Mouse (Mus musculus): Measurements from ENCODE around the gene 1700016D06Rik.

1700016D06Rik gene

GRCm38 (mm10) chr8:11635012-11635577 lies 65.8 kb downstream of the 1700016D06Rik start:
- DNase-seq (ENCODE audit: low spot score in 2 of 2), result peak; percentile 80 to 81

DNA sequence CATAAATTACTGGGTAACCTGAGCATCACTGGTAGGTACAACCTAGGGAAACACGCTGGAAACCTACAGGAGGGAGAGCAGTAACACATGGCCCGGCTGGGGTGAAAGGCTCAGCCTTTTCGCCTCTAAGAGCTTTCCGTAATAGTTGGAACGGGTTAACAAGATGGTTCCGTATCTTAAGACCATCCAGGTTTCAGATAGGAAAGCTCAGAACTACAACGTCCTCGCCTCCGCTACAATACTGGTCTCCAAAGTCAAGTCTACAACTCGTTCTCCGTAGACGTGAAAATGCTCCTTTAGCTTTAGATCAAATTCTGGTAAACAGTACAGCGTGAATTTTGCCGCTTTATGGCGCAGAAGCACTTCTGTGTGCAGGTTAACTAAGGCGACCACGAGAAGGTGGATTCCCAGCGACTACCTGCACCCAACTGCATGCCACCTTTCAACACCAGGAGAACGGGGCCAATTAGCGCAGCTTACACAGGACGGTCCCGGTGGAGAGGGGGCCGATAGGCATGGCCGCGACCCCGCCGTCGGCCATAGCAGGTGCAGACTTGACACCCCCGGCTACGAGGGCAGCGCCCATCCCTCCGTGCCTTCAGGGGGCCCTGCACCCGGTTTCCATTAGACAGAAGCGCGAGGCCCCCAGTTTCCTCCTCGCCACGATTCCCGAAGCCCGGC lies 66.4 kb downstream of the 1700016D06Rik start:
- DNase-seq (ENCODE audit: low spot score in 2 of 2), result peak in 1 of 2 experiments; percentile 14

DNA sequence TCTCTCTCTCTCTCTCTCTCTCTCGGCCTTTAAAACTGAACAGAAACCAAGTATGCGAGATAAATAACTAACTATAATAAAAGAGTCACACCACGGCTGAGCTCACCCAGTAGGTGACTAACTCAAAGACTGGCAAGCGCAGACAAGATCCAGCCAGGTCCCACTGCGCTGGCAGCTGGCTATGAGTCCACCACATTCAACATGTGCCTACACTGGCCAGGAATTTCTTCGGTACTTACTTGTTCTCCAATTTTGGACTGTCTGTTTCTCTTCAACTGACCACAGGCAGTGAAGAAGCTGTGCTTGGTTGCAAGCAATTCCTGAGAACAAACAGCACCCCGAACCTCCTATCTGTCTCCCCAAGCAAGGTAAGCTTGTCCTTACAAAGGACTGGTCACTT lies 67.4 kb downstream of the 1700016D06Rik start:
- DNase-seq (ENCODE audit: low spot score in 2 of 2), result no peak

DNA sequence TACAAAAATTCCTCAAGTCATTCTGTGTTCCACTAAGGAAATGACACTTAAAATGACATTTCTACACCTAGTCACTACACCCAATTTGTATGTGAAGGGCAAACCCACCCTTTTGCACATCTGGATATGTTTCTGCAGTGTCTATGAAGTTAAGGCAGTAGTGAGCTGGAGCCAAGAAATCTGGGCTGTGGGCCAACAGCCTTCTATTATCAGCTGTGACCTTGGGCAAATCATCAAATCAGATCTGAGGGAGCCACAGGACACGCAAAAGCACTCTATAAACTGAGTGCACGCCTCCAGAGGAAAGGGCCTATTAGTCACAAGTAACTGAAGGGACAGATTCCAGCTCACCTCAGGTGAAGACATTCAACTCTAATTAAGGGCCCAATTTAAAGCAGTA lies 68.5 kb downstream of the 1700016D06Rik start:
- no peak for DNase-seq (ENCODE audit: low spot score in 2 of 2)

GRCm38 (mm10) chr8:11629206-11629605 lies 71.7 kb downstream of the 1700016D06Rik start:
- no peak for DNase-seq (ENCODE audit: low spot score in 2 of 2)

DNA sequence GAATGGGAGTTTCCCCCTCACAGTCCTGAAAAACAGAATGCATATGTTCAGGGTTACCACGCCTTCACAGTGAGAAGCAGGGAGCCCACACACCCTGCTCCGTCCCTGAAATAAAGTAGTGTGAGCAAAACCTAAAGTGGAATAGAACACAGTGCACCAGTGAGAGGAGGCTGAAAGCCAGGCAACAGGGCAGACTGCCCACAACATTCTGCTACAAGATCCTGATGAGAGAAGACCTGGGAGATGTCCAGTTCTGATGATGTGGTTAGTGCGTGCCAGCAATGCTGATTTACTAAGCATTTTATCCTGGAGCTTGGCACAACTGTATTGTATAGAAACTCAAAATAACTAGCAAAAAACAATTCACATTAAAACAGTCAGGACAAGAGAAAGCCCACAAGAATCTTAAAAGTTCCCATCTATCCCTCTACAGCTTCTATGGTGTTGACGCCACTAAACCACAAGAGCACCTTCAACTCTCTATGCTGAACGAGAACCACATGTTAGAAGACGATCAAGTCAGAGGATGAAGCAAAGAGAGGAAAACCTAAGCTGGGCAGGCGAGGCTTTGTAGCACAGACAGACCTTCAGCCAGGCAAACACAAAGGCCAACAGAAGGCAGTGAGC lies 72.2 kb downstream of the 1700016D06Rik start:
- DNase-seq (ENCODE audit: low spot score in 2 of 2), result peak; percentile 55 to 59

DNA sequence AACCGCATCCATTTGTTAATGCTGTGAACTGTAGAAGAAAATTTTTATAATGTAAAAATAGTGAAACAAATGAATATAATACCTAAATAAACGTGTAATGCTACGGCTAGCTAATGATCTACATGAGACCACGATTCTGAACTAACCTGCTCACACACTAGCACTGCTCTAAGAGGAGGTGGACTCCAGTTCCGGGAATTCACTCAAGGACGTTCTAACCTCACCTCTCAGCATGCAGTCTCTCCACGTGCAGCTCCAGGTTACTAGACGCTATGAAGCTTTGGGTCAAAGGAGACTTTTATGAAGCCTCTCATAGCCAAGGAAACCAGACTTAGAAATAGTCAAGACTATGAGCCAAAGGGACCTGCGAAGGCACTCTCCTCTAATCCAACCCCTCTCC lies 73.1 kb downstream of the 1700016D06Rik start:
- no peak for DNase-seq (ENCODE audit: low spot score in 2 of 2)

DNA sequence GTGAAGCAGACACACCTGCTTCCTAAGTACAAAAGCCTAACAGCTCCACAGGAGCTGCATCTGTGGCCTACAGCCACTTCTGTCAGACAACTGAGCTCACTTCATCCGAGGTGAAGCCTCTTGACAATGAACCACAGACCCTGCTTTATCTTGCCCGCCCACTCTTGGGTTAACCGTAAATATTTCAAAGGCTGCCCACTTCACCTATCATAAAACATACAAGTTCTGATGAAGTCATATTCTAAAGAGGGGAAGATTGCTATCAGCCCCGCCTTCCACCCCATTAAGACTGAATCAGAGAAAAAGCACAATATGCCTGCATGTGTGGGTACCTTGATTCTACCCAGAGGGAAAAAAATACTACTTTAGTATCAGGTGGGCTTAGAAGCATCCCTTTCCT lies 75.8 kb downstream of the 1700016D06Rik start:
- DNase-seq (ENCODE audit: low spot score in 2 of 2), result no peak

GRCm38 (mm10) chr8:11619091-11619490 lies 81.8 kb downstream of the 1700016D06Rik start:
- no peak for DNase-seq (ENCODE audit: low spot score in 2 of 2)

DNA sequence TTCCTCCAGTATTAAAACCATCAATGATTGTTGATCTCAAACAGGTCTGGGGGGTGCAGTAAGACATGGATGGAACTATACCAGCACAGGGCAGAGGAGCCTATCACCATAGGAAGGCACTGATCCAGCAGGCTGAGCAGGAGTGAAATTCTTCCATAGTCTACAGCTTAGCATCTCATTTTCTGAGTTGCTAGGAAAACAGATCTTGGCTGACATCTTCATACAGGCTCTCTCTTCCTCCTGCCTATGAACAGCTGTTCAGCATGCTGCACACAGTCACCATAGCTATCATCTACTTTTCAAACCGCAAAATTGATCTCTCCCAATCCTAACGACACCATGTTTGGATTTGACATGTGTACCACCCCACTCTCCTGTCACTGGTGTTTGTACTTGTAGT lies 82.8 kb downstream of the 1700016D06Rik start:
- DNase-seq (ENCODE audit: low spot score in 2 of 2), result peak in 1 of 2 experiments; percentile 20

GRCm38 (mm10) chr8:11616294-11616693 lies 84.6 kb downstream of the 1700016D06Rik start:
- DNase-seq (ENCODE audit: low spot score in 2 of 2), result peak; percentile 37 to 39

DNA sequence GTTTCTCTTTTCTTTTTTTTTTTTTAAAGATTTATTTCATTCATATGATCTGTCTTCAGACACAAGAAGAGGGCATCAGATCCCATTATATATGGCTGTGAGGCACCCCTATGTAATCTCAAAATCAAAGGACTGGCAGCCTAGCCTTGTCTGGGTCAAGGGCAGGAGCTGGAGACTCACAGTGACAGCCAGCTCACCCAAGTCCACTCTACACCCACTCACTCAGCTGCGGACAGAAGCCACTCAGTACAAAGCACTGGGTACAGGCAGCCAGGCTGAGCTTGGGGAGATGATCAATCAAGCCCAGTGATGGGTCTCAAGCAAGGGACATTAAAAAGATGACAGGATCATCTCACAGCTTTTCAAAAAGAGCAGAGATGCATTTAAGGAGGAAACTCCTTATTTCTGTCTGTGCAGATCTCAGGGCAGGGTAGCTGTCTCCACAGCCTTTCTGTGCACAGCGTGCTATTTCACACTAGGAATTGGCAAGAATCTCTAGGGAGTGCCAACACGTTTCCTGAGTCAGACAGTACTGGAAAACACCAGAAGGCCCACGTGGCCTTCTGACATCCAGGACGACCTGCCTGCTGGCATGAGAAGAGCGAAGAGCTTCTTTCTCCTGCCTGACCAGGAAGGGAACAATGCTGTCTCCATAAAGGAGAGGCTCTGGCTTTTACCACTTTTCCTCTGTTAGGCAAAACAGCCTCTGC lies 86.6 kb downstream of the 1700016D06Rik start:
- DNase-seq (ENCODE audit: low spot score in 2 of 2), result no peak

DNA sequence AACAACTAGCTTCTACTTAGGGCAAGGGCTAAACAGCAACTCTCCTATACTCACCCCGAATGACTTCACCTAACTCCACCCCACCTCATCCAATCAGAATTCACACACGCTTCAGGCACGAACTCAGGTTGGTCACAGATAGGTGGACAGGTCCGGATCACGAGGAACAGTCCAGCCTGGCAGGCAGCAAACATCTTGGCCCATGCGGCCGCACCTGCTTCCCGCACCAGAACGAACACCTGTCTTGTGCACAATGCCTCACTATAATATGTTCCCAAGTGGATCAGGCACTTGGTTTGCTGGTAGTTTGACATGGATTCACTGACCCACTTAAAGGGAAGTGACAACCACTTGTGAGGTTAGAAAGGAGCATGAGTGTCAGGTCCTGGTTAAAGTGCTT lies 92.0 kb downstream of the 1700016D06Rik start:
- no peak for DNase-seq (ENCODE audit: low spot score in 2 of 2)

Measured in frontal cortex, postnatal 36 days (tissue).